Mouse (Mus musculus): ENCODE data around the gene Sapcd2. TPM values are rescaled to one million over a fixed set of nuclear protein-coding genes. Genes with fewer than 3 reads are reported as not detected.

Gene Sapcd2
- polyA plus RNA-seq, 1 experiment, result 1.1 TPM

- H3K4me1 ChIP-seq (ENCODE audit: control insufficient read depth, insufficient read depth, low read length), result peaks cover 17% of the 10 kb centered on the region
- no peaks in the 10 kb centered on the region for H3K27me3 ChIP-seq (ENCODE audit: control insufficient read depth, insufficient read depth, low read length)
- H3K36me3 ChIP-seq (ENCODE audit: control insufficient read depth, insufficient read depth, low read length), result no peaks in the 10 kb centered on the region
- H3K27ac ChIP-seq (ENCODE audit: control insufficient read depth, insufficient read depth, low read depth, low read length), result no peak overlapping the region
- H3K4me3 ChIP-seq (ENCODE audit: control insufficient read depth, low read depth, low read length), result no peak overlapping the region
- no peak for TF ChIP-seq CTCF (IDR thresholded peaks at IDR 0.05; ENCODE audit: control insufficient read depth, insufficient read depth, insufficient replicate concordance, low read depth, low read length)
- no peak for TF ChIP-seq POLR2A (IDR thresholded peaks at IDR 0.05; ENCODE audit: control insufficient read depth, low read depth, low read length)
Measured at GRCm38 (mm10) chr2:25373431-25373830, 1.3 kb downstream of the Sapcd2 start.

- no peak overlapping the region for H3K4me3 ChIP-seq (ENCODE audit: control insufficient read depth, low read depth, low read length)
- TF ChIP-seq POLR2A (IDR thresholded peaks at IDR 0.05; ENCODE audit: control insufficient read depth, low read depth, low read length), result no peak
- peak; percentile 33; the same call in 1 of the 2 replicates for TF ChIP-seq CTCF (IDR thresholded peaks at IDR 0.05; ENCODE audit: control insufficient read depth, insufficient read depth, insufficient replicate concordance, low read depth, low read length)
- H3K27me3 ChIP-seq (ENCODE audit: control insufficient read depth, insufficient read depth, low read length), result no peaks in the 10 kb centered on the region
- peaks cover 15% of the 10 kb centered on the region for H3K4me1 ChIP-seq (ENCODE audit: control insufficient read depth, insufficient read depth, low read length)
- H3K27ac ChIP-seq (ENCODE audit: control insufficient read depth, insufficient read depth, low read depth, low read length), result no peak overlapping the region
- no peaks in the 10 kb centered on the region for H3K36me3 ChIP-seq (ENCODE audit: control insufficient read depth, insufficient read depth, low read length)
Measured at GRCm38 (mm10) chr2:25376589-25376988, 4.5 kb downstream of the Sapcd2 start.

- Histone ChIP-seq H3K27ac (ENCODE audit: control insufficient read depth, insufficient read depth, low read depth, low read length) (no peak overlapping the region), H3K27me3 (ENCODE audit: control insufficient read depth, insufficient read depth, low read length) (no peaks in the 10 kb centered on the region), H3K4me3 (ENCODE audit: control insufficient read depth, low read depth, low read length) (no peak overlapping the region), H3K4me1 (ENCODE audit: control insufficient read depth, insufficient read depth, low read length) (no peaks in the 10 kb centered on the region; the same call in none of the 2 replicates), H3K36me3 (ENCODE audit: control insufficient read depth, insufficient read depth, low read length) (no peaks in the 10 kb centered on the region)
- TF ChIP-seq CTCF (IDR thresholded peaks at IDR 0.05; ENCODE audit: control insufficient read depth, insufficient read depth, insufficient replicate concordance, low read depth, low read length) (no peak), POLR2A (IDR thresholded peaks at IDR 0.05; ENCODE audit: control insufficient read depth, low read depth, low read length) (no peak)
Measured at GRCm38 (mm10) chr2:25384492-25384891, 12.4 kb downstream of the Sapcd2 start.

GRCm38 (mm10) chr2:25391266-25391665 is 19.1 kb downstream of the Sapcd2 start:
- TF ChIP-seq POLR2A (IDR thresholded peaks at IDR 0.05; ENCODE audit: control insufficient read depth, low read depth, low read length) (no peak), CTCF (IDR thresholded peaks at IDR 0.05; ENCODE audit: control insufficient read depth, insufficient read depth, insufficient replicate concordance, low read depth, low read length) (no peak)
- Histone ChIP-seq H3K27me3 (ENCODE audit: control insufficient read depth, insufficient read depth, low read length) (no peaks in the 10 kb centered on the region), H3K4me3 (ENCODE audit: control insufficient read depth, low read depth, low read length) (no peak overlapping the region), H3K4me1 (ENCODE audit: control insufficient read depth, insufficient read depth, low read length) (peaks cover 8% of the 10 kb centered on the region), H3K36me3 (ENCODE audit: control insufficient read depth, insufficient read depth, low read length) (no peaks in the 10 kb centered on the region), H3K27ac (ENCODE audit: control insufficient read depth, insufficient read depth, low read depth, low read length) (no peak overlapping the region)

GRCm38 (mm10) chr2:25394281-25395221 is 22.4 kb downstream of the Sapcd2 start:
- Histone ChIP-seq H3K4me1 (ENCODE audit: control insufficient read depth, insufficient read depth, low read length) (peaks cover 10% of the 10 kb centered on the region), H3K4me3 (ENCODE audit: control insufficient read depth, low read depth, low read length) (no peak overlapping the region), H3K27me3 (ENCODE audit: control insufficient read depth, insufficient read depth, low read length) (no peaks in the 10 kb centered on the region), H3K27ac (ENCODE audit: control insufficient read depth, insufficient read depth, low read depth, low read length) (no peak overlapping the region), H3K36me3 (ENCODE audit: control insufficient read depth, insufficient read depth, low read length) (no peaks in the 10 kb centered on the region)
- TF ChIP-seq POLR2A (IDR thresholded peaks at IDR 0.05; ENCODE audit: control insufficient read depth, low read depth, low read length) (no peak), CTCF (IDR thresholded peaks at IDR 0.05; ENCODE audit: control insufficient read depth, insufficient read depth, insufficient replicate concordance, low read depth, low read length) (no peak)

- no peaks in the 10 kb centered on the region for H3K36me3 ChIP-seq (ENCODE audit: control insufficient read depth, insufficient read depth, low read length)
- H3K27ac ChIP-seq (ENCODE audit: control insufficient read depth, insufficient read depth, low read depth, low read length), result no peak within 1 kb of the TSS
- no peak for TF ChIP-seq CTCF (IDR thresholded peaks at IDR 0.05; ENCODE audit: control insufficient read depth, insufficient read depth, insufficient replicate concordance, low read depth, low read length)
- no peak for TF ChIP-seq POLR2A (IDR thresholded peaks at IDR 0.05; ENCODE audit: control insufficient read depth, low read depth, low read length)
- peaks cover 10% of the 10 kb centered on the region for H3K4me1 ChIP-seq (ENCODE audit: control insufficient read depth, insufficient read depth, low read length)
- H3K4me3 ChIP-seq (ENCODE audit: control insufficient read depth, low read depth, low read length), result peak within 1 kb of the TSS; percentile 67
- H3K27me3 ChIP-seq (ENCODE audit: control insufficient read depth, insufficient read depth, low read length), result no peaks in the 10 kb centered on the region
Measured at GRCm38 (mm10) chr2:25395721-25396596, 23.8 kb downstream of the Sapcd2 start, which contains the start of gene Entpd2. Gene Entpd2 (plus strand): TSS chr2:25395874.

GRCm38 (mm10) chr2:25396597-25396983 is 24.5 kb downstream of the Sapcd2 start:
- Histone ChIP-seq H3K36me3 (ENCODE audit: control insufficient read depth, insufficient read depth, low read length) (no peaks in the 10 kb centered on the region), H3K4me3 (ENCODE audit: control insufficient read depth, low read depth, low read length) (peak overlapping the region; percentile 67), H3K27ac (ENCODE audit: control insufficient read depth, insufficient read depth, low read depth, low read length) (no peak overlapping the region), H3K4me1 (ENCODE audit: control insufficient read depth, insufficient read depth, low read length) (peaks cover 10% of the 10 kb centered on the region), H3K27me3 (ENCODE audit: control insufficient read depth, insufficient read depth, low read length) (no peaks in the 10 kb centered on the region)
- TF ChIP-seq CTCF (IDR thresholded peaks at IDR 0.05; ENCODE audit: control insufficient read depth, insufficient read depth, insufficient replicate concordance, low read depth, low read length), result no peak
- TF ChIP-seq POLR2A (IDR thresholded peaks at IDR 0.05; ENCODE audit: control insufficient read depth, low read depth, low read length), result no peak

All from testis, adult 2 months (tissue).